Mouse (Mus musculus): Measurements from ENCODE around the gene Atp6ap1. TPM values are rescaled to one million over a fixed set of nuclear protein-coding genes. Genes with fewer than 3 reads are reported as not detected.

Gene Atp6ap1
- total and polyA plus RNA-seq, 2 experiments from 2014 or later, result 92.3 to 125 TPM

DNA sequence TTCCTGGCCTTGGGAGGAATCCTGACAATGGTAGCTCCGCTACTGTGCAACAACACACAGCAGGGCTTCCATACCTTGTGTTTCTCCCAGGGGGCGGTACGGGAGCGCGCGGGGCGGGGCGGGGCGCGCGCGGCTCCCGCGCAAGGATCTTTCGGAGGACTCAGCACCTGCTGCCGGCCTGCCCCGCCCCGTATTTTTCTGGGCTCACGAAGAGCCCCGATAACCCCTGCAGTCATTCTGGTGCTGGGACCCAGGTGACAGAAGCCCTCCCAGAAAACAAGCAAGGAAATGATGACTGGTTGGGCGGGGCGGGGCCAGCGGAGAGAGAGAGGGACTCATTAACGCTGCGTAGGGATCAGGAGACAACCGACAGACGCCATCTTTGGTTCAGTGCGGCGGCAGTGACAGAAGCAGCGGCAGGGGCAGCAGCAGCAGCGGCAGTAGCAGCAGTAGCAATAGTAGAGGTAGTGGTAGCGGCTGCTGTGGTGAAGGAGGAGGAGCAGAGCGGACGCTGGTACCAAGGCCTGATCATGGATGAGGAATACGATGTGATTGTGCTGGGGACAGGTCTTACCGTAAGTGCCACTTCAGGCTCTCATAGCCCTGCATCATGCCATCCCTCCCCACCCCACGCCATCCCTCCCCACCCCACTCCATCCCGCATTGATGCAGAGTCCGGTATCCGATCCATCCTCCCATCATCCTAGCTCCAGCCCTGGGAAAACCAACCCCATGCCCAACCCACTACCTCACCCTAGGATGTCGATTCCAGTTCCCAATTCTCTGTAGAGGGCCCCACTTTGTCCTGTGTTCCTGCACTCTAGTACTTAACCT is 8.2 kb downstream of the Atp6ap1 start, which contains the start of gene Gdi1:
Gdi1 (plus strand) TSS at position 132 of the 834 bp plus-strand sequence.
- Histone ChIP-seq H3K36me3 (replicated peaks; ENCODE audit: control insufficient read depth, insufficient read depth, low read length) (peaks cover 54% of the 10 kb centered on the region), H3K4me1 (ENCODE audit: control insufficient read depth, insufficient read depth) (no peaks in the 10 kb centered on the region), H3K27me3 (ENCODE audit: control insufficient read depth, insufficient read depth, low read length) (no peaks in the 10 kb centered on the region), H3K4me3 (ENCODE audit: low read depth, low read length) (peak within 1 kb of the TSS; percentile 66), H3K27ac (ENCODE audit: low read depth) (peak within 1 kb of the TSS; percentile 96), H3K9me3 (replicated peaks; ENCODE audit: control insufficient read depth, low read length) (no peaks in the 10 kb centered on the region), H3K9ac (replicated peaks; ENCODE audit: low read depth, low read length) (peak within 1 kb of the TSS; percentile 74), H3K4me2 (ENCODE audit: low read depth, low read length) (peak within 1 kb of the TSS; percentile 73)
- TF ChIP-seq EP300 (IDR thresholded peaks at IDR 0.05; ENCODE audit: low read depth) (no peak), CTCF (IDR thresholded peaks at IDR 0.05; ENCODE audit: low read depth) (peak; percentile 34)
- ATAC-seq (ENCODE audit: insufficient read depth, low read depth), result peak; percentile 88
- peak; percentile 61 for DNase-seq (ENCODE audit: low spot score)
- 14% methylated on average over 41 of the region's 41 CpGs for WGBS

DNA sequence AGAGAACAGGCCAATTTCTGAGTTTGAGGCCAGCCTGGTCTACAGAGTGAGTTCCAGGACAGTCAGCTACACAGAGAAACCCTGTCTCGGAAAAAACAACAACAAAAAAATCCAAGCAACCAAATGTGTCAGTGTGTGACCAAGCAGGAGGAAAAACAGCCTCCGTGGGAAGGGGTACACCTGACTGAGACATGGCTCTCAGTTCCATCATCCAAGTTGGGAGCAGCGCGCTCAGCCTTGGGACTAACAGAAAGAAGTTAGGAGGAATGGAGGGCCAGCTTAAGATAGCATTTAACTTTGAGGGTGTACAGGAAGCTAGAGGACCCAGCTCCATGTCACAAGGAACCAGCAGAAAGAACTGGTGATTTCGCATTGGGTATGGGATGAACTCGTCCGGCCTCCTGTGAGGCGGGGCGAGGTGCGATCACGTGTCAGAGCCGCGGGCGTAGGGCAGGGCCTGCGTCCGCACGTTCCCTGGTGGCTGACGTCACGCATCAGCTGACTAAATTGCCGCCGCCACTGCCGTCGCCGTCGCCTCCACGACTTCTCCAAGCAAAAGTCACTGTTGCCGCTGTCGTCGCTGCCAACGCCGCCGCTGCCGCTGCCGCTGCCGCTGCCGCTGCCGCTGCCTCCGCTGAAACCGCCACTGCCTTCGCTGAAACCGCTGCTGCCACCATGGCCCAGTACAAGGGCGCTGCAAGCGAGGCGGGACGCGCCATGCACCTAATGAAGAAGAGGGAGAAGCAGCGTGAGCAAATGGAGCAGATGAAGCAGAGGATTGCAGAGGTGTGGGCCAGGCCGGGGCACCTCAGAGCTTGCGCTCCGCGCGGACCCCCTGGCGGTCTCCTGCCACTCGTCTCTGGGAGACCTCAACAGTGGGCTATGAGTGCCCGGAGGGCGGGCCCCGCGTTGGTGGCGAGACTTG is 15.9 kb downstream of the Atp6ap1 start, which contains the start of gene Fam50a:
Fam50a (plus strand) TSS at position 494 of the 925 bp plus-strand sequence.
- Histone ChIP-seq H3K27me3 (ENCODE audit: control insufficient read depth, insufficient read depth, low read length) (no peaks in the 10 kb centered on the region), H3K4me2 (ENCODE audit: low read depth, low read length) (peak within 1 kb of the TSS; percentile 84), H3K4me3 (ENCODE audit: low read depth, low read length) (peak within 1 kb of the TSS; percentile 62), H3K36me3 (replicated peaks; ENCODE audit: control insufficient read depth, insufficient read depth, low read length) (peaks cover 30% of the 10 kb centered on the region), H3K9me3 (replicated peaks; ENCODE audit: control insufficient read depth, low read length) (no peaks in the 10 kb centered on the region), H3K4me1 (ENCODE audit: control insufficient read depth, insufficient read depth) (no peaks in the 10 kb centered on the region), H3K9ac (replicated peaks; ENCODE audit: low read depth, low read length) (peak within 1 kb of the TSS; percentile 77), H3K27ac (ENCODE audit: low read depth) (peak within 1 kb of the TSS; percentile 87)
- 21% methylated on average over 48 of the region's 59 CpGs for WGBS
- no peak for TF ChIP-seq EP300 (IDR thresholded peaks at IDR 0.05; ENCODE audit: low read depth)
- no peak for TF ChIP-seq CTCF (IDR thresholded peaks at IDR 0.05; ENCODE audit: low read depth)
- ATAC-seq (ENCODE audit: insufficient read depth, low read depth) (peak; percentile 99), DNase-seq (ENCODE audit: low spot score) (peak; percentile 90)

DNA sequence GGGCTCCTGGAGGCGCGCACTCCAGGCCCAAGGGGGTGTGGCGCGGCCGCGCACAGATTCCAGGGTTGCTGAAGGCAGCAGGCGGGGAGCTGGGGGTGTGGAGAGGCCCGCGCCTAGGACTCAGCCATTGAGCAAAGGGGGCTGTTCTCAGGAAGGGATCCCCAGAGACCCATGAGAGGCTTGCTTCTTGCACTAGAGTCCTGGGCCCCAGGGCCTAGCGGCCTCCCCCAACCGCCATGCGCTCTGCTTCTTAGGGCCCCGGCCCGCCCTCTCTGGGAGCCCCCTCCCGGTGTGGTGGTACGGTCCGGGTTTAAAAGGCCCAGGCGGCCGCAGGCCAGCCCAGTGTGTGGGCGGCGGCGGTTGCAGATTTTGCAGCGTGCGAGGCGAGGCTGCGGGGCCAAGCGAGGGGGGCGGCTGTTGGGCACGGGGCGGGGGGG is 31.8 kb downstream of the Atp6ap1 start, which contains the start of gene Plxna3:
Plxna3 (plus strand) TSS at position 342 of the 437 bp plus-strand sequence.
- TF ChIP-seq CTCF (IDR thresholded peaks at IDR 0.05; ENCODE audit: low read depth) (no peak), EP300 (IDR thresholded peaks at IDR 0.05; ENCODE audit: low read depth) (no peak)
- no peaks in the 10 kb centered on the region for H3K9me3 ChIP-seq (replicated peaks; ENCODE audit: control insufficient read depth, low read length)
- peak within 1 kb of the TSS; percentile 34; the same call in 1 of the 2 replicates for H3K27ac ChIP-seq (ENCODE audit: low read depth)
- 16% methylated on average over 15 of the region's 30 CpGs for WGBS
- no peaks in the 10 kb centered on the region for H3K27me3 ChIP-seq (ENCODE audit: control insufficient read depth, insufficient read depth, low read length)
- ATAC-seq (ENCODE audit: insufficient read depth, low read depth) (peak; percentile 93), DNase-seq (ENCODE audit: low spot score) (peak; percentile 24)
- H3K4me2 ChIP-seq (ENCODE audit: low read depth, low read length), result peak within 1 kb of the TSS; percentile 75
- no peaks in the 10 kb centered on the region for H3K36me3 ChIP-seq (replicated peaks; ENCODE audit: control insufficient read depth, insufficient read depth, low read length)
- H3K4me3 ChIP-seq (ENCODE audit: low read depth, low read length), result peak within 1 kb of the TSS; percentile 50
- H3K4me1 ChIP-seq (ENCODE audit: control insufficient read depth, insufficient read depth), result no peaks in the 10 kb centered on the region; the same call in 1 of the 2 replicates
- H3K9ac ChIP-seq (replicated peaks; ENCODE audit: low read depth, low read length), result peak within 1 kb of the TSS; percentile 61

DNA sequence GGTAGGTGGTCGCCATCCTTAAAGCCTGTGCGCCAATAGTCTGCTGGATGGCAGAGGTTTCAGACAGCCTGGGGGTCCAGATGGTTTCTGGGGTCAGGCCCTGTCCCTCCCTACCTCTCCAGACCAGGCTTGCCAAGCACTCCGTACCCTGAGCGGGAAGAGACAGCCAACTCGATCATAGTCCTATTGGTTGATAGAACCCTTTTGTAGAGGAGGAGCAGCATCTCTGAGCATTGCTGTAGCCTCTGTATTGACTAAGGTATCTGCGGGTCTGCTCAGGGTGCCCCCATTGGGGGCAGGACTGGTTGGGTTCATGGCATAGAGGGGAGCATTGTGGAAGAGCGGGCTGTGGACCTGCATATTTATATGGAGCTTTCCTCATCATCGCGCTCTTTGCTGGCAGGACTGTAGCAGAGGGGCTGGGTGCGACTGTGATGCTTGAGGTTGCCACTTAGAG is 32.3 kb downstream of the Atp6ap1 start:
- no peaks in the 10 kb centered on the region for H3K9me3 ChIP-seq (replicated peaks; ENCODE audit: control insufficient read depth, low read length)
- 27% methylated on average over 10 of the region's 10 CpGs for WGBS
- H3K4me1 ChIP-seq (ENCODE audit: control insufficient read depth, insufficient read depth), result no peaks in the 10 kb centered on the region; the same call in 1 of the 2 replicates
- no peak for ATAC-seq (ENCODE audit: insufficient read depth, low read depth)
- H3K9ac ChIP-seq (replicated peaks; ENCODE audit: low read depth, low read length), result peak overlapping the region; percentile 61; the same call in 1 of the 2 replicates
- H3K4me2 ChIP-seq (ENCODE audit: low read depth, low read length), result peak overlapping the region; percentile 75
- DNase-seq (ENCODE audit: low spot score), result no peak
- no peak for TF ChIP-seq CTCF (IDR thresholded peaks at IDR 0.05; ENCODE audit: low read depth)
- TF ChIP-seq EP300 (IDR thresholded peaks at IDR 0.05; ENCODE audit: low read depth), result no peak
- H3K36me3 ChIP-seq (replicated peaks; ENCODE audit: control insufficient read depth, insufficient read depth, low read length), result no peaks in the 10 kb centered on the region
- peak overlapping the region; percentile 50 for H3K4me3 ChIP-seq (ENCODE audit: low read depth, low read length)
- H3K27ac ChIP-seq (ENCODE audit: low read depth), result no peak overlapping the region
- no peaks in the 10 kb centered on the region for H3K27me3 ChIP-seq (ENCODE audit: control insufficient read depth, insufficient read depth, low read length)

Measured in heart, postnatal 0 days (tissue).